Mouse (Mus musculus): ENCODE measurements around the gene Zdhhc4. TPM values are rescaled to one million over a fixed set of nuclear protein-coding genes. Genes with fewer than 3 reads are reported as not detected.

Gene Zdhhc4
- total RNA-seq, 2 experiments from 2014 or later = 41.8 to 42.3 TPM

DNA sequence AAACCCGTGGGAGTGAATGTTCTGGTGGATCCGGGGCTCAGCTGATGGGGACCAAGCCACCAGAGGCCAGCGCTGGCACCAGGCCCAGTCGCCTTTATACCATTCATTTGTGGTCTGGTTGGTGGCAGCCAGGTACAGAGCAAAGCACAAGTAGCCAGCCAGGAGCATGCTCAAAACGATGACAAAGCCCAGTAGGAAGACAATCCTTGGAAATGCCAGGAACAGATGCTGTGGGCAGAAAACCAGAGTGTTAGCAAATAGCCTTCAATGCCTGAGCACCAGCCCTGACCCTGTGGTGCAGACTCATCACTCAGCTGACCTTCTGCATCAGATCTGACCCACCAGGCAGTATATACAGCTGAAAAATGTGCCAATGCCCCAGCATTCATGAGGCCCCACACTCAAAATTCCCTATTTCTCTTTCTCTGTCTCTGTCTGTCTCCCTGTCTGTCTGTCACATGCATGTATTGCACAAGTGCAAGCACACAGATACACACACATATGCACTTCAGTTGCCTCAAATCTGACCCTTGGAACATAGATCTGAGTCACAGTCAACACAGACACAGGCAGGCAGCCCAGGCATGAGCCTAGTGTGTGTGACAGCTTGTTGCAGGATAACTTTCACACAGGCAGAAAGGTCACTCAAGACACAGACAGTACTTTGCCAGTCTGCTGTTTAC, 12.3 kb downstream of the Zdhhc4 start:
- intact Hi-C loops (cut with DNase I) = no loop called here
- TF ChIP-seq CTCF (IDR thresholded peaks at IDR 0.05) = no peak
- no peak for DNase-seq (ENCODE audit: extremely low spot score in 1 of 2, low spot score in 2 of 2)
- Histone ChIP-seq H3K27ac (no peak overlapping the region), H3K4me3 (no peak overlapping the region)

DNA sequence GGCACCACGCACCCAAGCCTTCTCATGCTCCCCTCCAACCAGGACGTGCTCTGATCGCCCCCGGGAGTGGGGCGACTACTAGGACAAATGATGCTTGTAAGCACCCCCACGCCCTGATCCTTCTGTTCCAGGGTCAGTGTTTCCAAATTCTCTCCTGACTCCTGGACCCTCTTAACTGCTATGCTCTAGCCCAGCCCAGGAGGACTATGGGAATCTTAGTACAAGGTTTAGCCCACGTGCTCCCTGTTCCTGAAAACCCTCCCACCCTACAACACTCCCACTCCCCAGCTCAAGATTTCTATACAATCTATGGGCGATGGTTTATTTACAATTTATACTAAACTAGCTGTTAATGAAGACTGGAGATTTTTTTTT, 13.6 kb downstream of the Zdhhc4 start:
- H3K27ac ChIP-seq = no peak overlapping the region
- H3K4me3 ChIP-seq = peak overlapping the region; percentile 80
- TF ChIP-seq CTCF (IDR thresholded peaks at IDR 0.05) = no peak
- intact Hi-C loops (cut with DNase I) = no loop called here
- no peak for DNase-seq (ENCODE audit: extremely low spot score in 1 of 2, low spot score in 2 of 2)

DNA sequence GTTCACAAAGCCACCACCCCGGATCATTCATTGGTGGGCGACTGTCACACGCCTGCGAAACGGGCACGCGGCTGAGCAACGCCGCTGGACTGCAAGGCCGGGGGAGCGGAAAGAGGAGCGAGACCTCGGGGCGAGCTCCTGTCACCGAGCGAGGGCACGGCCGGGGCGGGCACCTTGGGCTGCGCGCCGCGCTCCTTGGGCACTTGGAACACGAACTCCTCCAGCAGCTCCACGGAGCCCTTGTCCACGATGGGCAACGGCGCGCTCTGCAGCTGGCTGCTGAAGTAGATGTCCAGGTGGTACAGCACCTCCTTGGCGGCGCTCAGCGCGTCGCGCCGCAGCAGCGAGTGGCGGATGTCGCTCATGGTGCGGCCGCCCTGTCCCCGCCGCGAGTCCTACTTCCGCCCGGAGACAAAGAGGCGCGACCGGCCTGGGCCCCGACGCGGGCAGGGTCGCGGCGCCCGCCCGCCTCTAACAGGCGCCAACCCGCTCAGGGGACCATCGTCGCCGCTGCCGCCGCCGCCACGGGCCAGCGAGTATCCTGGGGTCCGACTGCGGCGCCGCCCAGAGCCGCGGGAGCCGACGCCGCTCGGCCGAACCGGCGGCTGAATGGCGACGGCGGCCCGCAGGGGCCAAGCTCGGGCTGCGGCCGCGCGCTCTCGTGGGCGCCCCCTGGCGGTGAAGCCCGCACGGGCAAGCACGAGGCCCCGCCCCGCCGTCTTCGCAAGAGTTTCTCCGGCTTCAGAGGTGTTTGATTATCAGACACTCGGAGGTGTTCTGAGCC, 14.1 kb downstream of the Zdhhc4 start, which contains the start of gene E130309D02Rik:
E130309D02Rik (minus strand) TSS at position 631 of the 784 bp plus-strand sequence.
- peak; percentile 95 for TF ChIP-seq CTCF (IDR thresholded peaks at IDR 0.05)
- intact Hi-C loops (cut with DNase I) = no loop called here
- peak within 1 kb of the TSS; percentile 80 for H3K4me3 ChIP-seq
- peak; percentile 91 to 94 for DNase-seq (ENCODE audit: extremely low spot score in 1 of 2, low spot score in 2 of 2)
- H3K27ac ChIP-seq = peak within 1 kb of the TSS; percentile 89

DNA sequence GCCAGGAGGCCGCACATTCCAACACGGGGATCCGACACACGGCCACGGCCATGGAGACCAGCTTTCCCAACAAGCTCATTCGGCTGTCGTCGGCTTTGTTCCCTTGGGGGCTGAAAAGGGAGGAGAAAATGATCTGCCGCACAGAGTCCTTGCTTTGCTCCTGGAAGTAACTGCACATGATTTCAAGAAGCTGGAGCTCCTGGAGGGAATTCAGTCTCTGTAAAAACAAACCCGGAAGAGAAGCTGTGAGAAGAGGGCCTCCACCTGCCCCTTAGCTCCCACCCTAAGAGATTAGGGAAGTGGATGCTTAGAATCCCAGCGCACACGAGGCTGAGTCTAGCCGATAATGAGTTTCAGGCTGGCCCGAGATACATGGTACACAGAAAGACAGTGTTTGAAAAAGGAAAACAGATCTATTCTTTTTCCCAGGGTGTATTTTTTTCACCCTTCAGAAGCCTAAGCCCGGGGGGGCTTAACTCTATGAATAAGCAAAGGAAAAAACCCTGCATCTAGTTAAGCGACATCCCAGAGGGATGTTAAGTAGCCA, 14.8 kb downstream of the Zdhhc4 start:
- no peak for TF ChIP-seq CTCF (IDR thresholded peaks at IDR 0.05)
- Histone ChIP-seq H3K4me3 (peak overlapping the region; percentile 80), H3K27ac (peak overlapping the region; percentile 89)
- no peak for DNase-seq (ENCODE audit: extremely low spot score in 1 of 2, low spot score in 2 of 2)
- intact Hi-C loops (cut with DNase I) = no loop called here

DNA sequence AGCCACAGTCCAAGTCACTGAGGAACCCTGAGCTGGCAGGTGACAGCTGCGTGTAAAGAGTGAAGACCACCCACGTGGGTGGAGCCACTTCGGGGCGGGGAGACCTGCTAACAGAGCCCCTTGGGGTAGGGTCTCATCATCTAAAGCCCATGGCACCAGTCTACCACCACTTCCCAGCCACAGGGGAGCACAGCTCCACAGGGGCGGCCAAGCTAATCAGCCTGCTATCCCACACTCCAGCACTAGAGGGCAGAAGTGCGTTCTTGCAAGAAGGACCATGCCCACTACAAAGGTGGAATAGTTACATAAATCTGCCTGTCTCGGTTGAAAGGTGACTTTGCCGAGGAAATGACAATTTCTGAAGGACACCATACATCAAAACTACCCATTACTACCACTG, 17.2 kb downstream of the Zdhhc4 start:
- intact Hi-C loops (cut with DNase I) = no loop called here
- no peak overlapping the region for H3K4me3 ChIP-seq
- DNase-seq (ENCODE audit: extremely low spot score in 1 of 2, low spot score in 2 of 2) = peak; percentile 69 to 74
- H3K27ac ChIP-seq = no peak overlapping the region
- TF ChIP-seq CTCF (IDR thresholded peaks at IDR 0.05) = peak; percentile 87

DNA sequence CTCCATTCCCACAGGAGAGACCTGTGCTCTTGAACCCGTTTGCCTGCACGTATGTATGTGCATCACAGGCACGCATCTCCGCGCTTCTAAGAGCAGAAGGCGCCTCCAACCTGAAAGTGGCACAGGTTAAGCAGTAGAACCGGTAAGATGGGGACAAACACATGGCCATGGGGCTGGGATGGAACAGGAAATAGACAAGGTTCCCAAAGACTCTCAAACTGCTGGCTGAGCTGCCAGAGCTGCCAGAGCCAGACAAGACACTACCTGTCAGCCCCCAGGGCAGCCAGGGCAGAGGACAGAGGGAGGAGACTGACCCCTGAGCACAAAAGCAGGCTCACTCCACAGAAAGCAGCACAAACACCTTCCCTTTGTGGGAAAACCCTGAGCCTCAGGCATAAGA, 19.1 kb downstream of the Zdhhc4 start:
- intact Hi-C loops (cut with DNase I) = no loop called here
- H3K27ac ChIP-seq = no peak overlapping the region
- DNase-seq (ENCODE audit: extremely low spot score in 1 of 2, low spot score in 2 of 2) = no peak
- TF ChIP-seq CTCF (IDR thresholded peaks at IDR 0.05) = no peak
- H3K4me3 ChIP-seq = no peak overlapping the region

DNA sequence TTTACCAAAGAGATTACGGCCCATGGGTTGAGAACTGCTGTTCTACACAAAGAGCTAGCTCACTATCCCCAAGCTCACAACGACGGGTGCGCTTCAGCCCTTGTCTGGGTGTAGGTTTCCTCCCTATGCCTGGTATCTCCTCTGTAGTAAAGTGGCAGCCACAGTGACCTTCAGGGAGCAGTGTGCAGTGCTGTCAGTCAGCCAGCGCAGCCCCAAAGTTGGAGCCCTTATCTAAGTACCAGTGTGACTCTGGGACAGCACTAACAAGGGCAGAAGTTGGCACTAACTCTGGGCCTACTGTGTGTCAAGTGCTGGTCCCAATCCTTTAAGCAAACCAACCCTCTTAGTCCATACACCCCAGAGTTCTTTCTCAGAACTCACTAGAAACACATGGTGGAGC, 20.2 kb downstream of the Zdhhc4 start:
- no peak for TF ChIP-seq CTCF (IDR thresholded peaks at IDR 0.05)
- no peak for DNase-seq (ENCODE audit: extremely low spot score in 1 of 2, low spot score in 2 of 2)
- intact Hi-C loops (cut with DNase I) = no loop called here
- Histone ChIP-seq H3K4me3 (no peak overlapping the region), H3K27ac (no peak overlapping the region)

DNA sequence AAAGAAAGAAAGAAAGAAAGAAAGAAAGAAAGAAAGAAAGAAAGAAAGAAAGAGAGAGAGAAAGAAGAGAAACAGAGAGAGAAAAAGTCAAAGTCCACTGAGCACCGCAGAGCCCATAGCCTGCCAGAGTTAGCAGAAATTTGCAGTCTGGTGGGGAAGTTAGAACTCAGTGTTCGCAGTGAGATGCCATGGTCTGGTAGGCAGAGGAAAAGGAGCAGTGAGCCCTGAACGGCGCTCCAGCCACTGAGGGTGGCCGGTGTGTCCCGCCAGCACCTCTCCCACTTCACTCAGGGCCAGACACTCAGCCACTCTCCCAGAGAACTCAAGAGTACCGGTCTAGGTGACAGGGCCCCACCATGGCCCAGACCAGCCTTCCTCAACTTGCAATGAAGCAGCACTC, 24.8 kb downstream of the Zdhhc4 start:
- H3K4me3 ChIP-seq = no peak overlapping the region
- intact Hi-C loops (cut with DNase I) = loop anchor here (5.0 kb wide), 1 partner anchor 127 kb away; no protein-coding TSS in a partner anchor
- TF ChIP-seq CTCF (IDR thresholded peaks at IDR 0.05) = no peak
- DNase-seq (ENCODE audit: extremely low spot score in 1 of 2, low spot score in 2 of 2) = no peak
- H3K27ac ChIP-seq = no peak overlapping the region

DNA sequence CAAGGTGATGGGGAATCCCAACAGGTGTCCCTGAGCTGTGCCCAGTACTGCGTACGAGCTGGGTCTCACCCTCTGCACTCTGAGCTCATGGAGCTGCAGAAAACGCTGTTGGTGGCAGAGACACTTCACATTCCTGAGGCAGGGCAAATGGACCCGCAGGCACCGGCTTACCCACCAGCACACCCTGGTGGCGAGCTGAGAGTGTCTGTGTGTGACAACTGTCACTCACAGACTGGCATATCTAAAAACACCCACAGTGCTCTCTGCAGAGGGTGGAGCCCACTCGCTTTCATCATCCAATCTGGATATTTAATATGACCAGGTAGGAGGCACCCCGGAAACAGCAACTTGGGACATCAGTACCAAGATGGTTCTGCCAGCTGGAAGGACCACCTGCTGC, 27.8 kb downstream of the Zdhhc4 start:
- TF ChIP-seq CTCF (IDR thresholded peaks at IDR 0.05) = peak; percentile 46
- H3K4me3 ChIP-seq = no peak overlapping the region
- H3K27ac ChIP-seq = no peak overlapping the region
- DNase-seq (ENCODE audit: extremely low spot score in 1 of 2, low spot score in 2 of 2) = no peak
- intact Hi-C loops (cut with DNase I) = loop anchor here (5.0 kb wide), 1 partner anchor 124 kb away; no protein-coding TSS in a partner anchor

DNA sequence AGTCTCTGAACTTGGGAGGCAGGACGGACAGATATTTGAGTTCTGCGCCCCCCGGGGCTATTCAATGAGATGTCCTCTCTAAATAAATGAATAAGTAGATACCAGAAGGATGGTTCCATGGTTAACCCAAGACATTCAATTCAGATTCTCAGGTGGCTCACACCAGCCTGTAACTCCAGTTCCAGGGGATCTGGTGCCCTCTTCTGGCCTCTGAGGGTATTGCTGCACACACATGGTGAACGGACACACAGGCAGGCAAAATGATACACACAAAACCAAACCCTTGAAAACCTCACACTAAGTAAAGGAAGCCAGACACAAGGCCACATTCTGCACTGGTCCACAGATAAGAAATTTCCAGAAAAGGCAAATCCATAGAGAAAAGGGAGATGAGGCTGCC, 29.4 kb downstream of the Zdhhc4 start:
- H3K27ac ChIP-seq = no peak overlapping the region
- DNase-seq (ENCODE audit: extremely low spot score in 1 of 2, low spot score in 2 of 2) = peak; percentile 40 to 66
- intact Hi-C loops (cut with DNase I) = loop anchor here (5.0 kb wide), 2 partner anchors 47 to 122 kb away; no protein-coding TSS in a partner anchor
- peak; percentile 77 for TF ChIP-seq CTCF (IDR thresholded peaks at IDR 0.05)
- H3K4me3 ChIP-seq = no peak overlapping the region

DNA sequence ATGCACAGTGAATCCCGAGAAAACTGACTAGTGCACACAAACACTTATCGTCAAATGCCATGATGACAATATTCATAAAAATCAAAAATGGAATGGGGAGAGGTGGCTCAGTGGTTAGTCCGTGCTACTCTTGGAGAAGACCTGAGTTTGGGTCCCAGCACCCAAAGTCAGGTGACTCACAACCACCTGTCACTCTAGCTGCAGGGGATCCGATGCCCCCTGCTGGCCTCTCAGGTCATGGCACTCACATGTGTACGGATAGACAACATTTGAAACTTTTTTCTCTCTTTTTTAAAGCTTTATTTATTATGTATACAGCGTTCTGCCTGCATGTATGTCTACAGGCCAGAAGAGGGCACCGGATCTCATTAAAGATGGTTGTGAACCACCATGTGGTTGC, 30.7 kb downstream of the Zdhhc4 start:
- intact Hi-C loops (cut with DNase I) = loop anchor here (5.0 kb wide), 1 partner anchor 46 kb away; no protein-coding TSS in a partner anchor
- no peak overlapping the region for H3K4me3 ChIP-seq
- H3K27ac ChIP-seq = no peak overlapping the region
- TF ChIP-seq CTCF (IDR thresholded peaks at IDR 0.05) = peak; percentile 47
- no peak for DNase-seq (ENCODE audit: extremely low spot score in 1 of 2, low spot score in 2 of 2)

DNA sequence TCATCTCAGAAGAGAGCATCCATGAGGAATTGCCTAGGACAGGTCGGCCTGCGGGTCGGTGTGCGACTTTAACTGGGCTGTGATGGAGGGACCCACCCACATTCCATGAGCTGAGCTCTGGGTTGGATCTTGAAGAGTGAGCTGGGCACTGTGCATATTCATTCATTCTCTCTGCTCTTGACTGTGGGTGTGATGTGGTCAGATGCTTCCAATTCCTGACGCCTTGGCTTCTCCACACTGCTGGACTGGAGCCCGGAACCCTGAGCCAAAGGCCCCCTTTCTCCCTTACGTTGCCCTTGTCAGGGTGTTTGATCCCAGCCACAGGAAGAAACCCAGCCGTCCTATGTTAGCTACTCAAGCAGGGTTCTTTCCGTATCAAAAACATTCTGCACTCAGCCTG, 31.1 kb downstream of the Zdhhc4 start:
- H3K4me3 ChIP-seq = no peak overlapping the region
- no peak for TF ChIP-seq CTCF (IDR thresholded peaks at IDR 0.05)
- intact Hi-C loops (cut with DNase I) = loop anchor here (5.0 kb wide), 1 partner anchor 46 kb away; no protein-coding TSS in a partner anchor
- no peak for DNase-seq (ENCODE audit: extremely low spot score in 1 of 2, low spot score in 2 of 2)
- no peak overlapping the region for H3K27ac ChIP-seq
